Comparison of ENCODE assay signal across 19 mouse cellular contexts in genomic region chr1:71851268-71851667, GRCm38 (mm10).
"Had no signal": no experiment of that assay in that cellular context is flagged by ENCODE, and none has a peak within 500 bp of the region (broad histone marks: within the 10 kb centered on the region; RNA-seq: fewer than 3 reads in every experiment).

No protein-coding gene starts in this region.

- H3K27me3 ChIP-seq: lung, embryonic 15.5 days; megakaryocyte, embryonic 14.5 days; midbrain, embryonic 13.5 days; midbrain, embryonic 15.5 days; neural tube, embryonic 13.5 days; neural tube, embryonic 15.5 days had no signal

- ATAC-seq: liver, postnatal 0 days; lung, postnatal 0 days; midbrain, embryonic 13.5 days; midbrain, embryonic 15.5 days had no signal

- H3K36me3 ChIP-seq: lung, embryonic 15.5 days; midbrain, embryonic 13.5 days; midbrain, embryonic 15.5 days; neural tube, embryonic 13.5 days; neural tube, embryonic 15.5 days had no signal

- DNase-seq: liver, postnatal 0 days; lung, adult 2 months; lung, postnatal 14 days; lung, postnatal 36 days; retina, postnatal 1 day; right cerebral cortex, adult 18-20 months; right cerebral cortex, postnatal 25 days; right cerebral cortex, postnatal 4 days; spleen, adult 18-20 months; thymus, adult 18-20 months; thymus, postnatal 14 days; thymus, postnatal 36 days had no signal

- H3K4me3 ChIP-seq: lung, embryonic 15.5 days; megakaryocyte, embryonic 14.5 days; midbrain, embryonic 13.5 days; midbrain, embryonic 15.5 days; neural tube, embryonic 13.5 days; neural tube, embryonic 15.5 days had no signal
